Mouse (Mus musculus) C2C12 (cell line): ENCODE measurements at regions not wholly inside any gene's neighbourhood (a gene's known extent, or its start where the extent isn't known, plus 50 kb on each side); places are given as distances from the start of the nearest gene placed in this dataset.

Source experiments
- CEBPB ChIP-seq: IDR thresholded peaks from one replicate; pipeline ENCODE4 v1.6.1; 2011; ENCODE audit warnings: low read depth, mild to moderate bottlenecking, control low read depth, moderate library complexity
- CTCF ChIP-seq: IDR thresholded peaks from one replicate; pipeline ENCODE4 v1.5.1; 2011; ENCODE audit not compliant: control insufficient read depth, insufficient read depth, insufficient read length
- FOSL1 ChIP-seq: IDR thresholded peaks from one replicate; pipeline ENCODE4 v1.8.0; 2011; ENCODE audit warnings: mild to moderate bottlenecking, low read length; ENCODE audit not compliant: poor library complexity, insufficient read depth, severe bottlenecking
- MAX ChIP-seq: IDR thresholded peaks from one replicate; pipeline ENCODE4 v1.6.1; 2011; ENCODE audit warnings: mild to moderate bottlenecking, control low read depth
- USF1 ChIP-seq: IDR thresholded peaks from one replicate; pipeline ENCODE4 v1.6.1; 2011; ENCODE audit warnings: low read depth, mild to moderate bottlenecking, control low read depth, moderate library complexity

- TF ChIP-seq CTCF (no peak), USF1 (no peak), FOSL1 (no peak), CEBPB (no peak), MAX (no peak)
Observed at GRCm38 (mm10) chr13:83820721-83821120, 316.9 kb downstream of the Mef2c start.
